In the genomic region with DNA sequence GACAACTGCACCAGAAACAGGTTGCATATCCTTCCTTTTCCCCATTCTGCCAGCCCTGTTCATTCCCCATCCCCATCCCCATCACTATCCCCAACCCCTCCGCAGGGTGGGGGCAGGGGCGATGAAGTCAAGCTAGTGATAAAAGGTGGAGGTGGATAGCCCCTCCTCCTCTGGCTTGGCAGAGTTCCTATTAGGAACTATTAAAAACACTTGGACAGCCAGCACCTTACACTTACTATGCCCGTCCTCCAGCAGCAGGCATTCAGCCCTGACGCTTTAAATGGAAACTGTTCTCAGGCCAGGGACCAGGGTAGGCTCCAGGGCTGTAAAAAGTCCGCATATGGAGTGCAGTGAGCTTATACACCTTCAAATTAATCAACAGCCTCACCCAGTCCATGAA, we compare ENCODE assay signal across 10 mouse cellular contexts. TPM values are rescaled to one million over a fixed set of nuclear protein-coding genes. Genes with fewer than 3 reads are reported as not detected.
DNase-seq lines count a peak whose midpoint lies in the region; ATAC-seq and TF ChIP-seq lines count a peak whose summit lies in the region.
"Had no signal": no experiment of that assay in that cellular context is flagged by ENCODE, and none has a peak within 500 bp of the region (broad histone marks: within the 10 kb centered on the region; RNA-seq: fewer than 3 reads in every experiment).

No protein-coding gene starts in this region.

- no peaks in the 10 kb centered on the region for H3K9me3 ChIP-seq in intestine, embryonic 15.5 days
- H3K9me3 ChIP-seq in midbrain, postnatal 0 days (ENCODE audit: low read length), result no peaks in the 10 kb centered on the region

- peaks cover 10% of the 10 kb centered on the region; the same call in 1 of the 2 replicates for H3K4me1 ChIP-seq in intestine, embryonic 15.5 days (replicated peaks)
- H3K4me1 ChIP-seq in midbrain, postnatal 0 days (ENCODE audit: insufficient read depth, low read length), result peaks cover 5% of the 10 kb centered on the region; the same call in 1 of the 2 replicates

- no peak overlapping the region for H3K27ac ChIP-seq in intestine, embryonic 15.5 days
- H3K27ac ChIP-seq in midbrain, postnatal 0 days (ENCODE audit: low read depth, low read length), result no peak overlapping the region
- H3K27ac ChIP-seq: macrophage had no signal

- 20% methylated on average over 5 of the region's 5 CpGs for WGBS in intestine, embryonic 15.5 days
- WGBS in midbrain, postnatal 0 days, result 15% methylated on average over 5 of the region's 5 CpGs

- peak; percentile 20 for DNase-seq in kidney, adult 11 months
- DNase-seq in kidney, postnatal 25 days, result no peak
- DNase-seq in heart, adult 18-20 months, result peak; percentile 79 to 82
- DNase-seq in midbrain, postnatal 0 days (ENCODE audit: low spot score), result no peak
- DNase-seq in ovary, adult 18-20 months (ENCODE audit: low spot score), result no peak
- no peak for DNase-seq in layer of hippocampus, adult 11-12 months (ENCODE audit: low spot score)
- DNase-seq in adrenal gland, adult (ENCODE audit: inconsistent age in 2 of 2, low spot score in 1 of 2), result no peak

- no peaks in the 10 kb centered on the region for H3K36me3 ChIP-seq in intestine, embryonic 15.5 days
- H3K36me3 ChIP-seq in midbrain, postnatal 0 days (ENCODE audit: insufficient read depth, low read length), result no peaks in the 10 kb centered on the region

- no peak overlapping the region for H3K9ac ChIP-seq in intestine, embryonic 15.5 days
- H3K9ac ChIP-seq in midbrain, postnatal 0 days (replicated peaks; ENCODE audit: low read length, poor library complexity, severe bottlenecking), result 0 out of 2 replicates have a peak overlapping the region, but pooled peaks have one; percentile 81

- no peak for TF ChIP-seq CTCF in midbrain, postnatal 0 days (IDR thresholded peaks at IDR 0.05)

- H3K27me3 ChIP-seq in intestine, embryonic 15.5 days (replicated peaks), result peaks cover 18% of the 10 kb centered on the region
- 0 out of 2 replicates have a peak, but pooled peaks cover 4% of the 10 kb centered on the region for H3K27me3 ChIP-seq in midbrain, postnatal 0 days (ENCODE audit: insufficient read depth, low read length)

- ATAC-seq in intestine, embryonic 15.5 days, result no peak
- no peak for ATAC-seq in midbrain, postnatal 0 days (ENCODE audit: low FRiP score)

- peak overlapping the region; percentile 94 for H3K4me2 ChIP-seq in intestine, embryonic 15.5 days (replicated peaks)
- peak overlapping the region; percentile 88 for H3K4me2 ChIP-seq in midbrain, postnatal 0 days (ENCODE audit: low read depth, low read length, poor library complexity, severe bottlenecking)

- H3K4me3 ChIP-seq in intestine, embryonic 15.5 days (replicated peaks), result 0 out of 2 replicates have a peak overlapping the region, but pooled peaks have one; percentile 9
- peak overlapping the region; percentile 82 for H3K4me3 ChIP-seq in midbrain, postnatal 0 days (ENCODE audit: low read depth, low read length)

RNA-seq across cellular contexts. Expression of a gene that starts 2.3 kb away (rescaled TPM):
- 10 to 100 TPM; 74.5 to 82.5 TPM for total RNA-seq in heart, adult 18-20 months (2021)
- 1.6 and 2.0 TPM in 2 replicates for polyA plus RNA-seq in intestine, embryonic 15.5 days (2015; fragmentation: Nextera tagmentation; extraction: Ambion mirVana)
- total RNA-seq in midbrain, postnatal 0 days (2014; rRNA removed), result 29.4 and 30.9 TPM in 2 replicates
- 1.6 and 2.0 TPM in 2 replicates for polyA plus RNA-seq in midbrain, postnatal 0 days (2015; fragmentation: Nextera tagmentation; extraction: Ambion mirVana)
- polyA plus RNA-seq: C2C12, macrophage had no signal

Comparison
In these comparisons a context has a peak if more than half of its experiments do, and no peak if none do; other contexts are left out.
1. DNase-seq: peak in kidney, adult 11 months (single experiment) and heart, adult 18-20 months (2 of 2); none in kidney, postnatal 25 days (0 of 2), midbrain, postnatal 0 days (single experiment), ovary, adult 18-20 months (single experiment), layer of hippocampus, adult 11-12 months (single experiment) and adrenal gland, adult (0 of 2).